In genomic region chr7:70287891-70288421, GRCm38 (mm10) we compare ENCODE assay signal across 7 mouse cellular contexts.
DNase-seq lines count a peak whose midpoint lies in the region; ATAC-seq lines count a peak whose summit lies in the region.

No protein-coding gene starts in this region.

- no peaks in the 10 kb centered on the region for H3K9me3 ChIP-seq in hindbrain, embryonic 13.5 days
- no peaks in the 10 kb centered on the region for H3K9me3 ChIP-seq in limb, embryonic 15.5 days

- WGBS in hindbrain, embryonic 13.5 days, result under 1% methylated on average over 29 of the region's 29 CpGs
- under 1% methylated on average over 29 of the region's 29 CpGs for WGBS in limb, embryonic 15.5 days

- peaks cover 91% of the 10 kb centered on the region for H3K27me3 ChIP-seq in hindbrain, embryonic 13.5 days
- H3K27me3 ChIP-seq in limb, embryonic 15.5 days, result peaks cover 81% of the 10 kb centered on the region

- H3K4me3 ChIP-seq in hindbrain, embryonic 13.5 days, result peak overlapping the region; percentile 24
- H3K4me3 ChIP-seq in limb, embryonic 15.5 days, result peak overlapping the region; percentile 20

- no peaks in the 10 kb centered on the region for H3K36me3 ChIP-seq in hindbrain, embryonic 13.5 days
- H3K36me3 ChIP-seq in limb, embryonic 15.5 days, result no peaks in the 10 kb centered on the region

- DNase-seq in retina, postnatal 1 day, result peak; percentile 37
- no peak for DNase-seq in retina, embryonic 14.5 days (ENCODE audit: low spot score)
- DNase-seq in urinary bladder, adult 18-20 months (ENCODE audit: low spot score in 2 of 2), result no peak
- DNase-seq in urinary bladder, adult 2 months (ENCODE audit: low spot score), result no peak
- no peak for DNase-seq in cerebellum, postnatal 36 days

- no peak for ATAC-seq in hindbrain, embryonic 13.5 days (ENCODE audit: low FRiP score)
- ATAC-seq in limb, embryonic 15.5 days (ENCODE audit: insufficient number of reproducible peaks, low FRiP score, low TSS enrichment, low read depth), result no peak

- peaks cover 8% of the 10 kb centered on the region for H3K4me1 ChIP-seq in hindbrain, embryonic 13.5 days (replicated peaks)
- H3K4me1 ChIP-seq in limb, embryonic 15.5 days, result peaks cover 8% of the 10 kb centered on the region

- H3K9ac ChIP-seq in hindbrain, embryonic 13.5 days, result peak overlapping the region; percentile 58; the same call in 1 of the 2 replicates
- no peak overlapping the region for H3K9ac ChIP-seq in limb, embryonic 15.5 days

- H3K27ac ChIP-seq in hindbrain, embryonic 13.5 days, result no peak overlapping the region
- no peak overlapping the region for H3K27ac ChIP-seq in limb, embryonic 15.5 days

- peak overlapping the region; percentile 50 for H3K4me2 ChIP-seq in hindbrain, embryonic 13.5 days
- peak overlapping the region; percentile 38 for H3K4me2 ChIP-seq in limb, embryonic 15.5 days
